Mouse (Mus musculus) liver, embryonic 13.5 days (tissue): ENCODE measurements at regions not wholly inside any gene's neighbourhood (a gene's known extent, or its start where the extent isn't known, plus 50 kb on each side); places are given as distances from the start of the nearest gene placed in this dataset.

Experiments
- ATAC-seq: fragments of 200-750 bp; cut with Nextera tagmentation; 2 replicates; pipeline ENCODE4 v1.8.0; 2017; ENCODE audit warnings: low read depth, mild to moderate bottlenecking, moderate number of reproducible peaks, moderate library complexity
- DNase-seq: peaks from one replicate; pipeline ENCODE4 v3.0.0; 2022
- H3K27ac ChIP-seq: fragments of 300-500 bp; sonication (generic); 2 replicates; pipeline ENCODE4 v1.5.1; 2015; ENCODE audit warnings: moderate library complexity, mild to moderate bottlenecking, inconsistent platforms
- H3K27me3 ChIP-seq: fragments of 300-500 bp; sonication (generic); 2 replicates; pipeline ENCODE4 v1.6.1; 2015; ENCODE audit warnings: mild to moderate bottlenecking, inconsistent platforms
- H3K36me3 ChIP-seq: fragments of 300-500 bp; sonication (generic); 2 replicates; pipeline ENCODE4 v1.6.1; 2015; ENCODE audit warnings: mild to moderate bottlenecking, inconsistent platforms
- H3K4me1 ChIP-seq: fragments of 300-500 bp; sonication (generic); replicated peaks from 2 replicates; pipeline ENCODE4 v1.6.1; 2015; ENCODE audit warnings: inconsistent platforms
- H3K4me2 ChIP-seq: fragments of 300-500 bp; sonication (generic); 2 replicates; pipeline ENCODE4 v1.6.1; 2015; ENCODE audit warnings: inconsistent platforms, mild to moderate bottlenecking, moderate library complexity
- H3K4me3 ChIP-seq: fragments of 300-500 bp; sonication (generic); replicated peaks from 2 replicates; pipeline ENCODE4 v1.5.1; 2015; ENCODE audit warnings: mild to moderate bottlenecking, inconsistent platforms
- H3K9ac ChIP-seq: fragments of 300-500 bp; sonication (generic); 2 replicates; pipeline ENCODE4 v1.6.1; 2015; ENCODE audit warnings: mild to moderate bottlenecking, inconsistent platforms
- H3K9me3 ChIP-seq: fragments of 300-500 bp; sonication (generic); replicated peaks from 2 replicates; pipeline ENCODE4 v1.6.1; 2016; ENCODE audit warnings: inconsistent platforms
- WGBS: fragments of 180-500 bp; shearing (Covaris S2); methylation state at CpG from one replicate; pipeline ENCODE4 v1.1.7; 2015; ENCODE audit not compliant: insufficient replicate concordance; 5-methylcytosine and 5-hydroxymethylcytosine counted together

- Histone ChIP-seq H3K9ac (no peak overlapping the region), H3K4me1 (peaks cover 7% of the 10 kb centered on the region), H3K4me2 (no peak overlapping the region), H3K9me3 (no peaks in the 10 kb centered on the region), H3K27me3 (no peaks in the 10 kb centered on the region), H3K4me3 (no peak overlapping the region), H3K27ac (no peak overlapping the region), H3K36me3 (no peaks in the 10 kb centered on the region)
- ATAC-seq (no peak), DNase-seq (no peak)
- 39% methylated on average over 1 of the region's 1 CpGs for WGBS
These were observed 94.5 kb downstream of the Rplp1 start for GRCm38 (mm10) chr9:61819836-61820235.

- H3K9ac ChIP-seq: no peak overlapping the region
- DNase-seq (no peak), ATAC-seq (no peak)
- H3K27me3 ChIP-seq: no peaks in the 10 kb centered on the region
- 62% methylated on average over 11 of the region's 11 CpGs for WGBS
- H3K4me2 ChIP-seq: no peak overlapping the region
- no peaks in the 10 kb centered on the region for H3K36me3 ChIP-seq
- no peak overlapping the region for H3K27ac ChIP-seq
- H3K4me1 ChIP-seq: peaks cover 18% of the 10 kb centered on the region
- H3K4me3 ChIP-seq: no peak overlapping the region
- no peaks in the 10 kb centered on the region for H3K9me3 ChIP-seq
These were observed 97.7 kb downstream of the Rplp1 start for GRCm38 (mm10) chr9:61816589-61817179.

- Histone ChIP-seq H3K4me3 (no peak overlapping the region), H3K36me3 (no peaks in the 10 kb centered on the region), H3K9ac (no peak overlapping the region), H3K4me2 (no peak overlapping the region), H3K27me3 (no peaks in the 10 kb centered on the region), H3K27ac (no peak overlapping the region), H3K4me1 (peaks cover 20% of the 10 kb centered on the region), H3K9me3 (no peaks in the 10 kb centered on the region)
- ATAC-seq (no peak), DNase-seq (no peak)
- WGBS: 41% methylated on average over 10 of the region's 10 CpGs
These were observed 98.3 kb downstream of the Rplp1 start for GRCm38 (mm10) chr9:61815995-61816394.

- 51% methylated on average over 3 of the region's 3 CpGs for WGBS
- no peak overlapping the region for H3K9ac ChIP-seq
- peak overlapping the region; percentile 50; the same call in 1 of the 2 replicates for H3K27ac ChIP-seq
- H3K4me3 ChIP-seq: no peak overlapping the region
- no peak overlapping the region for H3K4me2 ChIP-seq
- no peaks in the 10 kb centered on the region for H3K27me3 ChIP-seq
- H3K9me3 ChIP-seq: no peaks in the 10 kb centered on the region
- DNase-seq (no peak), ATAC-seq (no peak)
- H3K4me1 ChIP-seq: peaks cover 21% of the 10 kb centered on the region
- H3K36me3 ChIP-seq: no peaks in the 10 kb centered on the region
These were observed 101.1 kb downstream of the Rplp1 start for GRCm38 (mm10) chr9:61813291-61813690.

- WGBS: 59% methylated on average over 9 of the region's 9 CpGs
- no peaks in the 10 kb centered on the region for H3K36me3 ChIP-seq
- DNase-seq (no peak), ATAC-seq (peak; percentile 53)
- H3K4me3 ChIP-seq: no peak overlapping the region
- peaks cover 27% of the 10 kb centered on the region for H3K4me1 ChIP-seq
- H3K9me3 ChIP-seq: no peaks in the 10 kb centered on the region
- H3K4me2 ChIP-seq: no peak overlapping the region
- H3K27me3 ChIP-seq: no peaks in the 10 kb centered on the region
- H3K9ac ChIP-seq: no peak overlapping the region
- H3K27ac ChIP-seq: no peak overlapping the region
These were observed 102.0 kb downstream of the Rplp1 start for GRCm38 (mm10) chr9:61812315-61812714.

GRCm38 (mm10) chr9:61810456-61810855, 103.9 kb downstream of the Rplp1 start:
- Histone ChIP-seq H3K27ac (no peak overlapping the region), H3K9ac (no peak overlapping the region), H3K4me2 (no peak overlapping the region), H3K27me3 (no peaks in the 10 kb centered on the region), H3K4me3 (no peak overlapping the region), H3K36me3 (no peaks in the 10 kb centered on the region), H3K9me3 (no peaks in the 10 kb centered on the region), H3K4me1 (peaks cover 20% of the 10 kb centered on the region; the same call in 1 of the 2 replicates)
- DNase-seq (no peak), ATAC-seq (no peak)
- WGBS: 54% methylated on average over 4 of the region's 4 CpGs

- Histone ChIP-seq H3K9ac (no peak overlapping the region), H3K27ac (no peak overlapping the region), H3K4me2 (no peak overlapping the region), H3K4me3 (no peak overlapping the region), H3K27me3 (no peaks in the 10 kb centered on the region), H3K36me3 (no peaks in the 10 kb centered on the region), H3K9me3 (no peaks in the 10 kb centered on the region), H3K4me1 (peaks cover 16% of the 10 kb centered on the region; the same call in 1 of the 2 replicates)
- DNase-seq (no peak), ATAC-seq (peak; percentile 68)
- 57% methylated on average over 12 of the region's 12 CpGs for WGBS
These were observed 105.8 kb downstream of the Rplp1 start for GRCm38 (mm10) chr9:61808351-61809225.

GRCm38 (mm10) chr9:61805971-61806370, 108.4 kb downstream of the Rplp1 start:
- H3K4me2 ChIP-seq: no peak overlapping the region
- H3K9ac ChIP-seq: no peak overlapping the region
- no peaks in the 10 kb centered on the region for H3K27me3 ChIP-seq
- ATAC-seq: no peak
- WGBS: 71% methylated on average over 2 of the region's 2 CpGs
- H3K27ac ChIP-seq: no peak overlapping the region
- H3K4me1 ChIP-seq: peaks cover 6% of the 10 kb centered on the region; the same call in 1 of the 2 replicates
- no peak for DNase-seq
- no peak overlapping the region for H3K4me3 ChIP-seq
- no peaks in the 10 kb centered on the region for H3K9me3 ChIP-seq
- H3K36me3 ChIP-seq: no peaks in the 10 kb centered on the region

GRCm38 (mm10) chr9:61803555-61803954, 110.8 kb downstream of the Rplp1 start:
- H3K36me3 ChIP-seq: no peaks in the 10 kb centered on the region
- WGBS: 37% methylated on average over 3 of the region's 3 CpGs
- DNase-seq (no peak), ATAC-seq (no peak)
- H3K4me1 ChIP-seq: peaks cover 6% of the 10 kb centered on the region; the same call in 1 of the 2 replicates
- H3K4me2 ChIP-seq: no peak overlapping the region
- H3K9me3 ChIP-seq: no peaks in the 10 kb centered on the region
- H3K27ac ChIP-seq: no peak overlapping the region
- H3K27me3 ChIP-seq: no peaks in the 10 kb centered on the region
- H3K9ac ChIP-seq: no peak overlapping the region
- no peak overlapping the region for H3K4me3 ChIP-seq

GRCm38 (mm10) chr9:61802694-61803093, 111.6 kb downstream of the Rplp1 start:
- Histone ChIP-seq H3K9me3 (no peaks in the 10 kb centered on the region), H3K4me2 (no peak overlapping the region), H3K4me1 (no peaks in the 10 kb centered on the region), H3K27ac (no peak overlapping the region), H3K36me3 (no peaks in the 10 kb centered on the region), H3K9ac (no peak overlapping the region), H3K4me3 (no peak overlapping the region), H3K27me3 (no peaks in the 10 kb centered on the region)
- DNase-seq (no peak), ATAC-seq (no peak)
- WGBS: 66% methylated on average over 5 of the region's 5 CpGs

- no peak overlapping the region for H3K27ac ChIP-seq
- H3K4me3 ChIP-seq: no peak overlapping the region
- ATAC-seq (no peak), DNase-seq (no peak)
- WGBS: 26% methylated on average over 1 of the region's 1 CpGs
- no peak overlapping the region for H3K9ac ChIP-seq
- H3K27me3 ChIP-seq: no peaks in the 10 kb centered on the region
- H3K4me1 ChIP-seq: no peaks in the 10 kb centered on the region; the same call in 1 of the 2 replicates
- H3K9me3 ChIP-seq: no peaks in the 10 kb centered on the region
- no peaks in the 10 kb centered on the region for H3K36me3 ChIP-seq
- no peak overlapping the region for H3K4me2 ChIP-seq
These were observed 114.8 kb downstream of the Rplp1 start for GRCm38 (mm10) chr9:61799535-61799934.
